Mouse (Mus musculus) liver, adult 2 months (tissue): ENCODE data around the gene Itgb4.

Experiments
- CTCF ChIP-seq: fragments of 200-500 bp; IDR thresholded peaks from 2 replicates; pipeline ENCODE4 v1.5.1; 2011; ENCODE audit warnings: low read depth, low read length, control low read depth
- POLR2A ChIP-seq: fragments of 200-500 bp; IDR thresholded peaks from 2 replicates; pipeline ENCODE4 v1.6.1; 2011; ENCODE audit warnings: low read length, control low read depth; ENCODE audit not compliant: insufficient read depth; ENCODE audit errors: extremely low read depth

- TF ChIP-seq CTCF (no peak), POLR2A (no peak)
Observed at GRCm38 (mm10) chr11:116010146-116010545, 35.6 kb downstream of the Itgb4 start.
